Mouse (Mus musculus) hindbrain, postnatal 0 days (tissue): ENCODE results near the gene Il1rn. TPM values are rescaled to one million over a fixed set of nuclear protein-coding genes. Genes with fewer than 3 reads are reported as not detected.

Experiments
- ATAC-seq: fragments of 200-750 bp; cut with Nextera tagmentation; 2 replicates; pipeline ENCODE4 v1.8.0; 2017; ENCODE audit warnings: mild to moderate bottlenecking, moderate TSS enrichment, moderate library complexity
- DNase-seq: peaks from one replicate; pipeline ENCODE4 v3.0.0-alpha.2; 2015; ENCODE audit warnings: low spot score
- H3K27ac ChIP-seq: fragments of 300-500 bp; sonication (generic); 2 replicates; pipeline ENCODE4 v1.5.1; 2014; ENCODE audit warnings: mild to moderate bottlenecking
- H3K27me3 ChIP-seq: fragments of 300-500 bp; sonication (generic); 2 replicates; pipeline ENCODE4 v1.6.1; 2014; ENCODE audit warnings: low read length, mixed read lengths; ENCODE audit not compliant: insufficient read depth
- H3K36me3 ChIP-seq: fragments of 300-500 bp; sonication (generic); 2 replicates; pipeline ENCODE4 v1.6.1; 2014; ENCODE audit warnings: low read length, mixed read lengths; ENCODE audit not compliant: insufficient read depth
- H3K4me1 ChIP-seq: fragments of 300-500 bp; sonication (generic); 2 replicates; pipeline ENCODE4 v1.6.1; 2014; ENCODE audit warnings: antibody characterized with exemption, low read length, mixed read lengths; ENCODE audit not compliant: insufficient read depth
- H3K4me2 ChIP-seq: fragments of 300-500 bp; sonication (generic); 2 replicates; pipeline ENCODE4 v1.6.1; 2014; ENCODE audit warnings: low read depth, mild to moderate bottlenecking, low read length, moderate library complexity, mixed read lengths
- H3K4me3 ChIP-seq: fragments of 300-500 bp; sonication (generic); 2 replicates; pipeline ENCODE4 v1.5.1; 2014; ENCODE audit warnings: low read length
- H3K9ac ChIP-seq: fragments of 300-500 bp; sonication (generic); replicated peaks from 2 replicates; pipeline ENCODE4 v1.6.1; 2014; ENCODE audit warnings: mild to moderate bottlenecking, low read length, moderate library complexity, mixed read lengths
- H3K9me3 ChIP-seq: fragments of 300-500 bp; sonication (generic); 2 replicates; pipeline ENCODE4 v1.6.1; 2016; ENCODE audit warnings: low read length, mixed read lengths
- CTCF ChIP-seq: IDR thresholded peaks from 2 replicates; pipeline ENCODE4 v1.5.1; 2016; ENCODE audit warnings: antibody characterized with exemption, control low read depth, low read depth
- WGBS: fragments of 180-500 bp; shearing (Covaris S2); extraction: QIAGEN DNeasy Blood & Tissue Kit; methylation state at CpG from one replicate; pipeline ENCODE4 v1.1.7; 2014; 5-methylcytosine and 5-hydroxymethylcytosine counted together
- polyA plus RNA-seq: library from polyadenylated mRNA; unstranded; fragments of >200 nt; fragmentation: Nextera tagmentation; extraction: Ambion mirVana; gene quantifications from 2 replicates; pipeline ENCODE4 v1.2.1, GENCODE M21; 2015
- total RNA-seq: library from RNA; depleted of rRNA; stranded (reverse); fragments of >200 nt; gene quantifications from 2 replicates; pipeline ENCODE4 v1.2.3, GENCODE M21; 2014

The Il1rn gene
- total and polyA plus RNA-seq, 2 experiments from 2014 or later = 0.16 TPM; not detected in 1

DNA sequence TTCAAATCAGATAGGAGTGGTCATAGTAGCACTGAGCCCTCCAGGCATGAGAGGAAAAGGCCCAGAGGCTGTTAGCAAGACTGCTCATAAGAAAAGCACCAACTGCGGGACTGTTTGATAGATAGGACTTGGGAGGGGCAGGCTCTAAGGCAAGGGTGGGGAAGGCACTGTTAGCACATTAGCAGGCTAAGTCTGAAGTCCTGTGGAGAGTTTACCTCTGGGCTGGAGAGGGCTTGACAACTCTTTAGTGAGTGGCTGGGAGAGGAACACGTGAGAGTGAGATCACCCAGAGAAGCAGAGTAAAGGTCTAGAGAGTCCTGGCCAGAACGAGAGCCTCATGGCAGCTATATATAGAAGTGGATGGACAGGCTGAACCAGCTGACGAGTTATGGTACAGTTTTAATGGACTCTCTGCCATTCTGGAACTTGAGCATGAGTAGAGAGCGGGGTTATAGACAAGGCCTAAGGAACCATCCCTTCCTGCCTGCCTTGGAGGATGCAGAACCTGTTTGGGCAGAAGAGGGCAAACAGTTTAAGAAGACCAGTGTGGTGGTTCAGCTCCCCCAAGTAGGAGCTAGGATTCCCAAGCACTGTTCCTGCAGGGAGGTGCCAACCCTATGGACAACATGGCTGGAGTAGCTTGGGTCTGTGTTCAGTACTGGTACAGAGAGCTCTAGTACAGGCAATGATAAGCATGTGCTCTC is 42.2 kb downstream of the Il1rn start:
- 87% methylated on average over 5 of the region's 5 CpGs for WGBS
- H3K9ac ChIP-seq = no peak overlapping the region
- no peaks in the 10 kb centered on the region for H3K9me3 ChIP-seq
- H3K4me2 ChIP-seq = no peak overlapping the region
- H3K36me3 ChIP-seq = no peaks in the 10 kb centered on the region
- H3K27me3 ChIP-seq = no peaks in the 10 kb centered on the region
- DNase-seq (no peak), ATAC-seq (no peak)
- no peaks in the 10 kb centered on the region for H3K4me1 ChIP-seq
- no peak overlapping the region for H3K4me3 ChIP-seq
- TF ChIP-seq CTCF = no peak
- H3K27ac ChIP-seq = no peak overlapping the region

DNA sequence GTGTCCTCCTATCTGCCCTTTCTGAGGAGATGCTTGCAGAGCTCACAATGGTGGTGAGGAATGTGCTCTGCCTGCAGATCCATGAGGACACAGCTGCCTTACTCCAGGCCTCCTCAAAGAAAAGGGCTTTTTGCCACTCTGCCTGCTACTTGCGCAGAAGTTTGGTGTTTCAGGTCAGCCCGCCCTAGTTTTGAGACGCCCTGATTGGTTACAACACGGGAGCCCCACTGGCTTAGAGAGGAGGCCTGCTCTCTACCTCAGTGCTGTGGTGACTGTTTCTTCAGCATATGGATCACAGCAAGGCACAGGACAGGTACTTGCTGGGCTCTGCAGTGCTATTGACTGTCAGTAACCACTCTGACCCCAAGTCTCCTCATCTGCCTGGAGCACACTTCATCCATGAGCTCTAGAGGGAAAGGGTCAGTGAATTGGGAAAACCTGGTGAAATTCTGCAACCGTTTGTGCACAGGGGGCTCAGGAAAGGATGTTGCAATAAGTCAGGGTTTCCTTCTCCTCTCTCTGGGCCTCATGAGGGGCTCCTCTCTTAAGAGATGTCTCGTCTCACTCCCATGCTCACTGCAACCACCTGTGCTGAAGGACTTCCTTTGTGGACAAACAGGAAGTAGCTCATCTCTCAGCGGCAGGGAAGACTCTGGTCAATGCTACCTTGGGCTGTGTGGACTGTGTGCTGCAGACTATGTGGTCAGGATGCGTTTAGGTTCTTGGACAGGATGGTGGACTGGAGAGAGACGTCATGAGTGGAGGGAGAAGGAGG is 46.0 kb downstream of the Il1rn start:
- ATAC-seq = no peak
- no peak overlapping the region for H3K4me2 ChIP-seq
- DNase-seq = no peak
- H3K4me1 ChIP-seq = no peaks in the 10 kb centered on the region
- no peak overlapping the region for H3K4me3 ChIP-seq
- H3K27ac ChIP-seq = no peak overlapping the region
- H3K9me3 ChIP-seq = no peaks in the 10 kb centered on the region
- no peak overlapping the region for H3K9ac ChIP-seq
- no peaks in the 10 kb centered on the region for H3K27me3 ChIP-seq
- no peaks in the 10 kb centered on the region for H3K36me3 ChIP-seq
- TF ChIP-seq CTCF = no peak
- WGBS = 84% methylated on average over 9 of the region's 9 CpGs

DNA sequence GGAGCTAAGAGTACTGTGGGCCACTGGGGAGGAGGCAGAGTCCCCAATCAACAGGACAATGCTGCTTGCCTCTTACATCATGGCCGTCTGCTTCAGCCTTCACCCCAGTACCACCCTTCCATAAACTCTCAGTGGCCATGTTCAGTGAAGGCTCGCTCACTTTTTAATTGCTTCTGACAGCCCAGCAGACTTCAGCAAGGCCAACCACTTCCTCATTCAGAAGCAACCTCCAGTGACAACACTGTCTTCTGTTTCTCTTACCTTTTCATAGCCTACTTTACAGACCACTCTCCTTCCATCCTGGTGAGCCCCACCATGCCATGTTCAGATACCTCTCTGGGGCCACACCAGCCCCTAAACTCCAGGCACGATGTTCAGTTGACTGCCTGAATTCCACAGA is 47.0 kb downstream of the Il1rn start:
- Histone ChIP-seq H3K4me1 (no peaks in the 10 kb centered on the region), H3K9me3 (no peaks in the 10 kb centered on the region), H3K27ac (no peak overlapping the region), H3K4me3 (no peak overlapping the region), H3K9ac (no peak overlapping the region), H3K36me3 (no peaks in the 10 kb centered on the region), H3K27me3 (no peaks in the 10 kb centered on the region), H3K4me2 (no peak overlapping the region)
- no peak for TF ChIP-seq CTCF
- DNase-seq (no peak), ATAC-seq (no peak)
- WGBS = 83% methylated on average over 3 of the region's 3 CpGs

DNA sequence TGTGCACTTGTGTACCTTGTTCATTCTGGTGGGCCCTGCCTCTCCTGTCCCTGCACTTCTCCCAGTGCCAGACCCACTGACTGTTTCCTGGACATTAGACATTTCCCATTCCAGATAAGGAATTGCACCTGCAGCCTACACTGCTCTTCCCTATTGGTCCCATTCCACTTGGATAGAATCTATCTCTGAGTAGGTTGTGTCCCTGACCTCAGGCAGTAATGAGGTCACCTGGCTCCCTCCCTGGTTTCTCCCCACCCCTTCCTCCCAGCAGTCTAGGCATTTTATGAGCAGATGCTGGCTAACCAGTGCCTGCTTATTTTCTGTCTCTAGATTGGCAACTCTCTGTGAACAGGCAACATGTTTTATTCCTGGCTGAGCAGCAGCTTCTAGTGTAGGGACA is 47.7 kb downstream of the Il1rn start:
- ATAC-seq (no peak), DNase-seq (no peak)
- no peak for TF ChIP-seq CTCF
- no peak overlapping the region for H3K4me2 ChIP-seq
- no peak overlapping the region for H3K4me3 ChIP-seq
- H3K9me3 ChIP-seq = no peaks in the 10 kb centered on the region
- no peaks in the 10 kb centered on the region for H3K36me3 ChIP-seq
- no peak overlapping the region for H3K27ac ChIP-seq
- no peaks in the 10 kb centered on the region for H3K4me1 ChIP-seq
- no peaks in the 10 kb centered on the region for H3K27me3 ChIP-seq
- H3K9ac ChIP-seq = no peak overlapping the region

DNA sequence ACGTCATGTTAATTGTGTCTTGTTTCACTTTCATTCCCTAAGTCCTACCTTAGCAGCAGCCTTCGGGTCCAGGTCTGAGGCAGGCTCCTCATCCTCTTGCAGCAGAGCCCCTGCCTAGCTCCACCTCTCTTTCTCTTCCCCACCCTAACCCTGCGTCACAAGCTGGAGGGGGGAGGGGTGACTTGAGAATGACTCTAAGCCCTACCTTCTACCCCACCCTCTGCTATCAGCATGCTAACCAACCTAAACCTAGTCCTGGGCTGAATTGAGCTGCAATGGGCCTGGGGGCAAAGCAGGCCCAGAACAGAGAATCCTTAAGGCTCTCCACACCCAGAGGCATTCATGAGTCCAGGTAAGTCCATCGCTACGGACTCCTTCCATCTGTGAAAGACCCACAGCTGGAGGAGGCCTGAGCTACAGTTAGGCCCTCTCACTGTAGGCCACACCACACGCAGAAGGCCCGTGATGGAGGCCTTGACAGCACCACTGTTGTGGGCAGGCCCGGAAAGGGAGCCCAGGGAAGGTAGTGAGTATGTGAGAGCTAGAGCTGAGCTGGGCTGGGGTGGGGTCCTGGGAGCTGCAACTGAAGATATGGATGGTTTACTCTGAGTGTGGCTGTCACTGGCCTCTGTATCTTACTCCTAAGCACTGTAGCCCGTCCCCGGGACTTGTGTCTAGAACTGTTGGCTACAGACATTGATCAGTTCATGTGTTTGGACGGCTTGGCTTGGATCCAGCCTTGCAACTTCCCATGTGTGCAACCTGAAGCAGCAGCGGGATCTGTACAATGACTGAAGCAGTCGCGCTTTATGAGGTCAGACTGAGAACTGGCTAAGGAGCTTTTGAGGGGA is 48.7 kb downstream of the Il1rn start:
- no peak overlapping the region for H3K4me3 ChIP-seq
- ATAC-seq (no peak), DNase-seq (no peak)
- H3K36me3 ChIP-seq = no peaks in the 10 kb centered on the region
- no peaks in the 10 kb centered on the region for H3K9me3 ChIP-seq
- no peaks in the 10 kb centered on the region for H3K4me1 ChIP-seq
- 80% methylated on average over 14 of the region's 14 CpGs for whole genome bisulfite sequencing
- no peaks in the 10 kb centered on the region for H3K27me3 ChIP-seq
- no peak overlapping the region for H3K9ac ChIP-seq
- no peak for TF ChIP-seq CTCF
- no peak overlapping the region for H3K27ac ChIP-seq
- H3K4me2 ChIP-seq = no peak overlapping the region

DNA sequence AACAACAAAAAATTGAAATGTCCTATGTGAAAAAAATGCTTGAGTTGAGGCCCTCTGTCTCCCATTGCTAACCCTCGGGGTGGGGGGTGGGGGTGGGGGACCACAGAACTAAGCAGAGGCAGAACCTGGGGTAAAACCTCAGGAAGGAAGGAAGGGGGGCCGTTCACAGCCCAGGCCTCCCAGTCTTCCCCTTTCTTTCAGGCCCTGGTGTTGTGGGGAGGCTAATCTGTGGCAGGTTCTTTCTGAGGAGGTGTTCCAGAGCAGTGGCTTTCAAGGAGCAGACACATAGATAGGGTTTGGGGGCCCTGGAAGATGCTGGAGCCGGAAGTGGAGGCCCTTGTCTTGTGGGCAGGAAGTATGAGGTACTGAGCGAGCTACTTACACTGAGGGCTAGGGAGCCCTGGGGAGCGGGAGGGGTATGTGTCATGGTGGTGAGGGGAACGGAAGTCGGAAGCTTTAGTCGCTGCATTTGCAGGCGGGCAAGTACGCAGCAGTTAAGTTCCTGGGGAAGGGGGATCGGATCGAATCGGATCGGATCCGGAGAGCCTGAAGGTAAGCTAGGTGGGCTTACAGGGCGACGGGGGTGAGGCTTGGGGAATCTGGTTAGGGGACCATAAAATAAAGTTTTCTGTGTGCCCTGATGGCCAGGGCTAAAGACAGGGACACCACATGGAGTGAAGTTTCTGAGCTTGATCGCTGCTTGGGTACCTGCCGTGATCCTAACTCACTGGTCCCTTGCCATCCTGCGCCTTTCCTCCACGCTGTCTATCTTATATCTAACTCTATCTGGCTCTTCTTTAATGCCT is 49.7 kb downstream of the Il1rn start:
- no peak overlapping the region for H3K4me3 ChIP-seq
- H3K4me2 ChIP-seq = no peak overlapping the region
- H3K4me1 ChIP-seq = no peaks in the 10 kb centered on the region
- no peaks in the 10 kb centered on the region for H3K27me3 ChIP-seq
- DNase-seq (no peak), ATAC-seq (no peak)
- H3K9ac ChIP-seq = no peak overlapping the region
- H3K9me3 ChIP-seq = no peaks in the 10 kb centered on the region
- no peak overlapping the region for H3K27ac ChIP-seq
- H3K36me3 ChIP-seq = no peaks in the 10 kb centered on the region
- 89% methylated on average over 21 of the region's 21 CpGs for WGBS
- no peak for TF ChIP-seq CTCF
